ENCODE assay signal across 9 mouse cellular contexts in the genomic region with DNA sequence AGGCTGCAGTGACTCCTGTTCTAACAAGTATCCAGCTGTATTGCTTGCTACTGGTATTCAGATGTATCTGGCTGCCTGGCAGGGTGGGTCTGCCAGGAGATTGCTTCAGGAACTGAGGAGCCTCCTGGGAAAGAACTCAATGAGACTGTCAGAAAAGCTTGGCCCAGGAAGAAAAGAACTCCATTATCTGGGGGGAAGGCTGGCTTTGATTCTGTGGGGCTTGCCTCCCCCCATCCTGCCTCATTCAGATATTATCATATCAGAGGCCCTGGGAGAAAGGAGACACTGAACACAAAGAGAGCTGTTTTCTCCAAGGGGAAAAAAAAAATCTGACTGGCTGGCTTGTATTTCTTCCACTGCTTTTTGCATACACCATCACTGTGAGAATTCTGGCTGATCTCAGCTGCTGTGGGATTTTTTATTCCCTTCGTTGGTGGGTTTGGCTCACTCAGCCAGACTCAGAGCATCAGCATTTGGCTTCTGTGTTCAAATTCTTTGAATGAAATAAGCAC.
DNase-seq lines count a peak whose midpoint lies in the region; ATAC-seq and TF ChIP-seq lines count a peak whose summit lies in the region.
"Had no signal": no experiment of that assay in that cellular context is flagged by ENCODE, and none has a peak within 500 bp of the region (broad histone marks: within the 10 kb centered on the region; RNA-seq: fewer than 3 reads in every experiment).

No protein-coding gene starts in this region.

- H3K9me3 ChIP-seq in hindbrain, embryonic 16.5 days (ENCODE audit: control insufficient read depth, low read length): no peaks in the 10 kb centered on the region
- H3K9me3 ChIP-seq in lung, postnatal 0 days (ENCODE audit: low read length): no peaks in the 10 kb centered on the region

- peak overlapping the region; percentile 56 for H3K27ac ChIP-seq in hindbrain, embryonic 16.5 days (ENCODE audit: low read depth, low read length)
- H3K27ac ChIP-seq in lung, postnatal 0 days (ENCODE audit: low read length): no peak overlapping the region

- no peak overlapping the region for H3K4me3 ChIP-seq in hindbrain, embryonic 16.5 days (ENCODE audit: low read length)
- H3K4me3 ChIP-seq in lung, postnatal 0 days (ENCODE audit: low read depth, low read length): no peak overlapping the region
- H3K4me3 ChIP-seq: erythroblast, embryonic 14.5 days had no signal

- no peak overlapping the region for H3K9ac ChIP-seq in hindbrain, embryonic 16.5 days (ENCODE audit: low read depth, low read length)
- H3K9ac ChIP-seq in lung, postnatal 0 days (replicated peaks; ENCODE audit: low read depth): no peak overlapping the region

- 4% methylated on average over 1 of the region's 1 CpGs for WGBS in hindbrain, embryonic 16.5 days
- WGBS in lung, postnatal 0 days: 62% methylated on average over 1 of the region's 1 CpGs

- ATAC-seq in hindbrain, embryonic 16.5 days: peak; percentile 93
- no peak for ATAC-seq in inflammation-experienced regulatory T-cells, adult 6 months
- no peak for ATAC-seq in lung, postnatal 0 days

- H3K27me3 ChIP-seq in hindbrain, embryonic 16.5 days (replicated peaks; ENCODE audit: control insufficient read depth, insufficient read depth, low read length): no peaks in the 10 kb centered on the region
- H3K27me3 ChIP-seq in lung, postnatal 0 days (replicated peaks; ENCODE audit: insufficient read depth, low read length): no peaks in the 10 kb centered on the region

- TF ChIP-seq CTCF in lung, postnatal 0 days (IDR thresholded peaks at IDR 0.05): no peak

- H3K4me2 ChIP-seq in hindbrain, embryonic 16.5 days (ENCODE audit: low read length): no peak overlapping the region
- no peak overlapping the region for H3K4me2 ChIP-seq in lung, postnatal 0 days (replicated peaks; ENCODE audit: low read depth, low read length)

- no peak for TF ChIP-seq EP300 in lung, postnatal 0 days (IDR thresholded peaks at IDR 0.05)

- H3K36me3 ChIP-seq in hindbrain, embryonic 16.5 days (ENCODE audit: control insufficient read depth, insufficient read depth, low read length): no peaks in the 10 kb centered on the region
- H3K36me3 ChIP-seq in lung, postnatal 0 days (ENCODE audit: insufficient read depth, low read length): no peaks in the 10 kb centered on the region

- no peaks in the 10 kb centered on the region; the same call in 1 of the 2 replicates for H3K4me1 ChIP-seq in hindbrain, embryonic 16.5 days (ENCODE audit: control insufficient read depth, insufficient read depth, low read depth, low read length)
- no peaks in the 10 kb centered on the region for H3K4me1 ChIP-seq in lung, postnatal 0 days (ENCODE audit: insufficient read depth, low read depth, low read length)

- DNase-seq in right cerebral cortex, postnatal 10 days (ENCODE audit: low spot score in 2 of 2): peak; percentile 63 to 80
- no peak for DNase-seq in right cerebral cortex, postnatal 25 days
- peak; percentile 72 for DNase-seq in gastrocnemius, postnatal 25 days
- DNase-seq in liver (no peak), MN1 (ENCODE audit: low spot score) (no peak)
- DNase-seq in lung, postnatal 0 days (ENCODE audit: low spot score): no peak

Comparison
In these comparisons a context has a peak if more than half of its experiments do, and no peak if none do; other contexts are left out.
1. DNase-seq: peak in right cerebral cortex, postnatal 10 days (2 of 2) and gastrocnemius, postnatal 25 days (single experiment); none in right cerebral cortex, postnatal 25 days (single experiment), liver (single experiment), MN1 (single experiment) and lung, postnatal 0 days (single experiment).